Mouse (Mus musculus): ENCODE measurements around the gene Plxna4. TPM values are rescaled to one million over a fixed set of nuclear protein-coding genes. Genes with fewer than 3 reads are reported as not detected.
"Not testable (repeated sequence)": the region's sequence is repeated elsewhere in the genome, so short reads cannot be mapped to it uniquely, and the experiment has no call there.

The Plxna4 gene
- total RNA-seq, 2 experiments from 2014 or later, result 2.2 to 2.5 TPM

- intact Hi-C loops (cut with DNase I), result no loop called here
- no peak for DNase-seq
These were observed 18.1 kb downstream of the Plxna4 start for GRCm38 (mm10) chr6:32569919-32570318.

GRCm38 (mm10) chr6:32546915-32547314 is 41.1 kb downstream of the Plxna4 start:
- no peak for DNase-seq
- intact Hi-C loops (cut with DNase I), result no loop called here

GRCm38 (mm10) chr6:32544021-32544420 is 44.0 kb downstream of the Plxna4 start:
- intact Hi-C loops (cut with DNase I), result no loop called here
- no peak for DNase-seq

GRCm38 (mm10) chr6:32540155-32540554 is 47.8 kb downstream of the Plxna4 start:
- intact Hi-C loops (cut with DNase I), result no loop called here
- no peak for DNase-seq

- intact Hi-C loops (cut with DNase I), result no loop called here
- DNase-seq, result no peak
These were observed 53.8 kb downstream of the Plxna4 start for GRCm38 (mm10) chr6:32533962-32534740.

- intact Hi-C loops (cut with DNase I), result no loop called here
- DNase-seq, result no peak
These were observed 59.9 kb downstream of the Plxna4 start for GRCm38 (mm10) chr6:32528081-32528570.

GRCm38 (mm10) chr6:32527518-32527917 is 60.5 kb downstream of the Plxna4 start:
- intact Hi-C loops (cut with DNase I), result no loop called here
- DNase-seq, result no peak

- no peak for DNase-seq
- intact Hi-C loops (cut with DNase I), result no loop called here
These were observed 61.2 kb downstream of the Plxna4 start for GRCm38 (mm10) chr6:32526762-32527161.

GRCm38 (mm10) chr6:32520097-32520496 is 67.9 kb downstream of the Plxna4 start:
- intact Hi-C loops (cut with DNase I), result no loop called here
- DNase-seq, result no peak

- intact Hi-C loops (cut with DNase I), result no loop called here
- DNase-seq, result no peak
These were observed 69.4 kb downstream of the Plxna4 start for GRCm38 (mm10) chr6:32518617-32519016.

- intact Hi-C loops (cut with DNase I), result no loop called here
These were observed 73.9 kb downstream of the Plxna4 start for GRCm38 (mm10) chr6:32514096-32514495.

GRCm38 (mm10) chr6:32512010-32512409 is 76.0 kb downstream of the Plxna4 start:
- intact Hi-C loops (cut with DNase I), result no loop called here
- DNase-seq, result no peak

More at GRCm38 (mm10) chr6:32514096-32514495, 73.9 kb downstream of the Plxna4 start:
- no peak for DNase-seq

- intact Hi-C loops (cut with DNase I), result no loop called here
- DNase-seq, result no peak
These were observed 77.1 kb downstream of the Plxna4 start for GRCm38 (mm10) chr6:32510924-32511323.

GRCm38 (mm10) chr6:32510491-32510890 is 77.5 kb downstream of the Plxna4 start:
- intact Hi-C loops (cut with DNase I), result no loop called here
- DNase-seq, result no peak

GRCm38 (mm10) chr6:32509046-32509445 is 78.9 kb downstream of the Plxna4 start:
- intact Hi-C loops (cut with DNase I), result no loop called here
- no peak for DNase-seq

- DNase-seq, result no peak
- intact Hi-C loops (cut with DNase I), result no loop called here
These were observed 83.0 kb downstream of the Plxna4 start for GRCm38 (mm10) chr6:32504963-32505362.

- intact Hi-C loops (cut with DNase I); DNase-seq: not testable (repeated sequence)
These were observed 86.8 kb downstream of the Plxna4 start for GRCm38 (mm10) chr6:32501186-32501585.

GRCm38 (mm10) chr6:32498106-32498505 is 89.9 kb downstream of the Plxna4 start:
- intact Hi-C loops (cut with DNase I), result no loop called here

GRCm38 (mm10) chr6:32496109-32496508 is 91.9 kb downstream of the Plxna4 start:
- no peak for DNase-seq
- intact Hi-C loops (cut with DNase I), result no loop called here

More at GRCm38 (mm10) chr6:32498106-32498505, 89.9 kb downstream of the Plxna4 start:
- DNase-seq, result peak in 1 of 2 experiments; percentile 16

GRCm38 (mm10) chr6:32495532-32495931 is 92.5 kb downstream of the Plxna4 start:
- intact Hi-C loops (cut with DNase I), result no loop called here
- no peak for DNase-seq

GRCm38 (mm10) chr6:32493557-32493956 is 94.4 kb downstream of the Plxna4 start:
- no peak for DNase-seq
- intact Hi-C loops (cut with DNase I), result no loop called here

- no peak for DNase-seq
- intact Hi-C loops (cut with DNase I), result no loop called here
These were observed 100.9 kb downstream of the Plxna4 start for GRCm38 (mm10) chr6:32487121-32487520.

Data from gastrocnemius, postnatal 36 days (tissue).